Comparison of ENCODE assay signal across 7 mouse cellular contexts in the genomic region with DNA sequence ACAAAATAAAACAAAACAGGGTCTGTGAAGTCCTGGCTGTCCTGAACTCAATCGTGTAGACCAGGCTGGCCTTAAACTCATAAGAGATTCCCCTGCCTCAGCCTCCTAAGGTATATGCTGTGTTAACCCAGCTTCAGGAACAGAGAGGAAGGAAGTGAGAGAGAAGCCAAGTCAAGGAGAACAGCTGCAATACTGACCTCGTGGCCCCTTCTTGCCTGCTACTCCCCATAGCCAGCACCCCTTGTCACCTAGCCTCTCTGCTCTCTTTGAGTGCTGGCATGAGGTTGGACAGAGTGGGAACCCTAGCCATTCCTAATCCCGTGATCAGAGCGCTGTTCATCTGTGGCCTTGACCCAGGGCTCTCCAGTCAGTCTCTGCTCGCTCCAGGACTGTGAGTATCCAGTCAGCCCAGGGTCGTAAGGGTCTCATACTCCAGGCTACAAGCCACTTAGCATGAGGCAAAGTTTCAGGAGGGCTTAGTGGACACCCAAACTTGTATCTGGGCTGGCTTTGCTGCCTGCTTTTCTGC. TPM values are rescaled to one million over a fixed set of nuclear protein-coding genes. Genes with fewer than 3 reads are reported as not detected.
DNase-seq lines count a peak whose midpoint lies in the region; ATAC-seq and TF ChIP-seq lines count a peak whose summit lies in the region.

No protein-coding gene starts in this region.

- H3K27me3 ChIP-seq in forebrain, embryonic 11.5 days (ENCODE audit: control insufficient read depth, insufficient read depth, low read length): no peaks in the 10 kb centered on the region
- H3K27me3 ChIP-seq in intestine, embryonic 15.5 days (replicated peaks): no peaks in the 10 kb centered on the region
- no peaks in the 10 kb centered on the region; the same call in 1 of the 2 replicates for H3K27me3 ChIP-seq in neural tube, embryonic 15.5 days (replicated peaks)

- TF ChIP-seq CTCF in left cerebral cortex, adult 2 months (IDR thresholded peaks at IDR 0.05): no peak

- H3K4me2 ChIP-seq in forebrain, embryonic 11.5 days (ENCODE audit: low read depth, low read length, severe bottlenecking): no peak overlapping the region
- peak overlapping the region; percentile 33; the same call in 1 of the 2 replicates for H3K4me2 ChIP-seq in intestine, embryonic 15.5 days (replicated peaks)
- no peak overlapping the region; the same call in 1 of the 2 replicates for H3K4me2 ChIP-seq in neural tube, embryonic 15.5 days

- no peak overlapping the region for H3K4me3 ChIP-seq in left cerebral cortex, adult 2 months
- H3K4me3 ChIP-seq in forebrain, embryonic 11.5 days (ENCODE audit: low read depth, low read length): no peak overlapping the region
- no peak overlapping the region for H3K4me3 ChIP-seq in intestine, embryonic 15.5 days (replicated peaks)
- H3K4me3 ChIP-seq in neural tube, embryonic 15.5 days (replicated peaks): no peak overlapping the region

- no peaks in the 10 kb centered on the region for H3K36me3 ChIP-seq in forebrain, embryonic 11.5 days (ENCODE audit: control insufficient read depth, insufficient read depth, low read length)
- H3K36me3 ChIP-seq in intestine, embryonic 15.5 days: no peaks in the 10 kb centered on the region
- no peaks in the 10 kb centered on the region for H3K36me3 ChIP-seq in neural tube, embryonic 15.5 days

- 79% methylated on average over 6 of the region's 6 CpGs for WGBS in forebrain, embryonic 11.5 days
- 67% methylated on average over 6 of the region's 6 CpGs for WGBS in intestine, embryonic 15.5 days
- 87% methylated on average over 6 of the region's 6 CpGs for WGBS in neural tube, embryonic 15.5 days

- DNase-seq in left cerebral cortex, adult 2 months (ENCODE audit: extremely low spot score in 1 of 2, low spot score in 2 of 2): no peak
- no peak for DNase-seq in left cerebral cortex, postnatal 25 days (ENCODE audit: low spot score in 2 of 2)
- DNase-seq in forebrain, embryonic 11.5 days (ENCODE audit: low spot score): no peak
- no peak for DNase-seq in frontal cortex, postnatal 14 days (ENCODE audit: low spot score in 2 of 2)
- no peak for DNase-seq in cerebellum, postnatal 14 days

- peaks cover 13% of the 10 kb centered on the region; the same call in 1 of the 2 replicates for H3K4me1 ChIP-seq in forebrain, embryonic 11.5 days (replicated peaks; ENCODE audit: control insufficient read depth, insufficient read depth, low read length)
- H3K4me1 ChIP-seq in intestine, embryonic 15.5 days (replicated peaks): peaks cover 53% of the 10 kb centered on the region
- H3K4me1 ChIP-seq in neural tube, embryonic 15.5 days: peaks cover 39% of the 10 kb centered on the region

- ATAC-seq in forebrain, embryonic 11.5 days (replicated peaks; ENCODE audit: low FRiP score): 0 out of 2 replicates have a peak, but pooled peaks have one; percentile 15
- no peak for ATAC-seq in intestine, embryonic 15.5 days
- ATAC-seq in neural tube, embryonic 15.5 days (ENCODE audit: low FRiP score): no peak

- intact Hi-C loops in left cerebral cortex, adult 2 months (cut with DNase I): loop anchor here (5.0 kb wide), 1 partner anchor 185 kb away; no protein-coding TSS in a partner anchor
- intact Hi-C loops in left cerebral cortex, postnatal 25 days (cut with DNase I): loop anchor here (5.0 to 10.0 kb wide), 2 partner anchors 50 to 123 kb away; partner anchors contain the start of gene Faap20

- no peak overlapping the region for H3K9ac ChIP-seq in forebrain, embryonic 11.5 days (ENCODE audit: low read length)
- H3K9ac ChIP-seq in intestine, embryonic 15.5 days: 0 out of 2 replicates have a peak overlapping the region, but pooled peaks have one; percentile 36
- H3K9ac ChIP-seq in neural tube, embryonic 15.5 days (replicated peaks): no peak overlapping the region

- no peaks in the 10 kb centered on the region for H3K9me3 ChIP-seq in forebrain, embryonic 11.5 days (ENCODE audit: control insufficient read depth, low read length)
- H3K9me3 ChIP-seq in intestine, embryonic 15.5 days: no peaks in the 10 kb centered on the region
- H3K9me3 ChIP-seq in neural tube, embryonic 15.5 days (replicated peaks): no peaks in the 10 kb centered on the region

- H3K27ac ChIP-seq in left cerebral cortex, adult 2 months: peak overlapping the region; percentile 69
- H3K27ac ChIP-seq in forebrain, embryonic 11.5 days (ENCODE audit: low read depth, low read length): peak overlapping the region; percentile 77
- peak overlapping the region; percentile 94 for H3K27ac ChIP-seq in intestine, embryonic 15.5 days
- H3K27ac ChIP-seq in neural tube, embryonic 15.5 days (replicated peaks): peak overlapping the region; percentile 66

RNA-seq across cellular contexts. Expression of gene Morn1, which starts 35.6 kb away (rescaled TPM):
- total RNA-seq in left cerebral cortex, adult 2 months (2021): 10 to 100 TPM; 10.6 to 11.2 TPM
- 1 to 10 TPM; 8.6 to 9.7 TPM for total RNA-seq in left cerebral cortex, postnatal 25 days (2021)
- polyA plus RNA-seq in forebrain, embryonic 11.5 days (2014; fragmentation: Nextera tagmentation; extraction: Ambion mirVana): 4.8 TPM in 2 replicates
- polyA plus RNA-seq in intestine, embryonic 15.5 days (2015; fragmentation: Nextera tagmentation; extraction: Ambion mirVana): 3.0 and 3.9 TPM in 2 replicates
- 6.4 and 6.7 TPM in 2 replicates for polyA plus RNA-seq in neural tube, embryonic 15.5 days (2015; fragmentation: Nextera tagmentation; extraction: Ambion mirVana)

RNA-seq across cellular contexts. Expression of gene Rer1, which starts 35.8 kb away (rescaled TPM):
- 10 to 100 TPM; 62.4 to 67.5 TPM for total RNA-seq in left cerebral cortex, adult 2 months (2021)
- total RNA-seq in left cerebral cortex, postnatal 25 days (2021): 10 to 100 TPM; 60.9 to 69.4 TPM
- 130 and 137 TPM in 2 replicates for polyA plus RNA-seq in forebrain, embryonic 11.5 days (2014; fragmentation: Nextera tagmentation; extraction: Ambion mirVana)
- polyA plus RNA-seq in intestine, embryonic 15.5 days (2015; fragmentation: Nextera tagmentation; extraction: Ambion mirVana): 194 and 205 TPM in 2 replicates
- polyA plus RNA-seq in neural tube, embryonic 15.5 days (2015; fragmentation: Nextera tagmentation; extraction: Ambion mirVana): 130 and 139 TPM in 2 replicates

RNA-seq across cellular contexts. Expression of gene Pex10, which starts 55.2 kb away (rescaled TPM):
- 10 to 100 TPM; 17.4 to 18.3 TPM for total RNA-seq in left cerebral cortex, adult 2 months (2021)
- total RNA-seq in left cerebral cortex, postnatal 25 days (2021): 10 to 100 TPM; 18.7 to 20.2 TPM
- polyA plus RNA-seq in forebrain, embryonic 11.5 days (2014; fragmentation: Nextera tagmentation; extraction: Ambion mirVana): 7.2 and 9.7 TPM in 2 replicates
- 23.3 and 26.0 TPM in 2 replicates for polyA plus RNA-seq in intestine, embryonic 15.5 days (2015; fragmentation: Nextera tagmentation; extraction: Ambion mirVana)
- polyA plus RNA-seq in neural tube, embryonic 15.5 days (2015; fragmentation: Nextera tagmentation; extraction: Ambion mirVana): 22.3 and 23.5 TPM in 2 replicates
